Mouse (Mus musculus): ENCODE results near the gene Rps6kb2. TPM values are rescaled to one million over a fixed set of nuclear protein-coding genes. Genes with fewer than 3 reads are reported as not detected.
A peak's percentile ranks its signal among the peaks of the same experiment; 100 is the strongest.

Gene Rps6kb2
- total RNA-seq, 1 experiment from 2014 or later, result 22.8 TPM

DNA sequence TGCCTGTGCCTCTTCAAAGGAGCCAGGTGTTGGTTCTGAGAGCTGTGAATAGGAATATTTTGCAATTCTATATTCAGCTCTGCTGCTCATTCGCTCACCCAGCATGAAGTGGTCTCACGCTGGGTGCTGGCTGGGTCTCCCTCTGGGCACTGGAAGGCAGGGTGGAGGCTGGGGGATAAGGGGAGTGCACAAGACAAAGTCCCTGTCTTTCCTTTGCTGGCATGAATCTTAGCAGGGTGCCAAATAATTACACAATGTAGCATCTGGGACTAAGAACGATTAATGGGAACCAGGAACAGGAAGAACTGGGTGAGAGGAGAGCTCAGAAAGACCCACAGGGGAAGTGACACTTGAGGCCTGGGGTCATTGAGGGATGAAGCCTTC lies 16.1 kb downstream of the Rps6kb2 start:
- ATAC-seq (replicated peaks; ENCODE audit: insufficient number of reproducible peaks, low FRiP score, low TSS enrichment, poor library complexity, severe bottlenecking), result no peak

- ATAC-seq (replicated peaks; ENCODE audit: insufficient number of reproducible peaks, low FRiP score, low TSS enrichment, poor library complexity, severe bottlenecking), result no peak
Measured at GRCm38 (mm10) chr19:4146366-4147021, 16.7 kb downstream of the Rps6kb2 start.

DNA sequence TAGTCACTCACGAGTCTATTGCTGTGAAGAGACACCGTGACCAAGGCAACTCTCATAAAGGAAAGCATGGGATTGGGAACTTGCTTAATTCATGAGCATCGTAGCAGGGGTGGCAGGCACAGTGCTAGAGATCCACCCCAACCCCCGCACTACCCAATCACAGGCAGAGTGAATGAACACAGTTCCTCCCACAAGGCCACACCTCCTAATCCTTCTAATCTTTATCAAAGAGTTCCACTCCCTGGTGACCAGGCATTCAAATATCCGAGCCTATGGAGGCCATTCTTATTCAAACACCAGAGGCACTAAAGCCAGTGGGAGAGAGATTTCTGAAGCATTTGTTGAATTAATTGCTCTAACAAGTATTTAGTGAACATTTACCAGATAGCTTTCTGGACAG lies 17.2 kb downstream of the Rps6kb2 start:
- ATAC-seq (replicated peaks; ENCODE audit: insufficient number of reproducible peaks, low FRiP score, low TSS enrichment, poor library complexity, severe bottlenecking), result no peak

- peak; percentile 13; the same call in 1 of the 2 replicates for ATAC-seq (replicated peaks; ENCODE audit: insufficient number of reproducible peaks, low FRiP score, low TSS enrichment, poor library complexity, severe bottlenecking)
Measured at GRCm38 (mm10) chr19:4144550-4145498, 18.3 kb downstream of the Rps6kb2 start.

DNA sequence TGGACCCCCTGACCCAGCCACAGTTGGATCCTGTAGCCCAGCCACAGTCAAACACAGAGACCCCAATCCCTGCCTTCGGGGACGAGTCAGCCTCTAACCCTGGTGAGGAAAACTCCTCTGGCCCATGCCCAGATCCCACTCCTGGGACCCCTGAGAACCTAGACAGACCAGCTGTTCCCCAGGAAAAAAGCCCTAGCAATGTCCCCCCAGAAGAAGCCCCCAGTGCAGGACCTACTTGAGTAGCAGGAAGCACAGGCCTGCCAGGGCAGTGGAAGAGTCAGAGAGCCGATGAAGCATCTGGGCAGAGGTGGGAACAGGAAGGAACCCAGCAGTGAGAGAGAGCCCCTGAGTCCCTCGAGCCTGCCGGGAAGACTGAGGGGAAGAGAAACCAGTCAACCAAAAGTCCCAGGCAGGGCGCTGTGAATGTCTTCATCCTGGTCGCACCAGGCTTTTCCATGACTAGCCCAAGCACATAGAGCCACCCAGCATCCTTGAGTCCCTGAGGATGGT lies 19.3 kb downstream of the Rps6kb2 start, which contains the start of gene Cabp4:
Gene Cabp4 (minus strand): TSS at position 275 of the 510 bp plus-strand sequence.
- ATAC-seq (replicated peaks; ENCODE audit: insufficient number of reproducible peaks, low FRiP score, low TSS enrichment, poor library complexity, severe bottlenecking), result no peak

DNA sequence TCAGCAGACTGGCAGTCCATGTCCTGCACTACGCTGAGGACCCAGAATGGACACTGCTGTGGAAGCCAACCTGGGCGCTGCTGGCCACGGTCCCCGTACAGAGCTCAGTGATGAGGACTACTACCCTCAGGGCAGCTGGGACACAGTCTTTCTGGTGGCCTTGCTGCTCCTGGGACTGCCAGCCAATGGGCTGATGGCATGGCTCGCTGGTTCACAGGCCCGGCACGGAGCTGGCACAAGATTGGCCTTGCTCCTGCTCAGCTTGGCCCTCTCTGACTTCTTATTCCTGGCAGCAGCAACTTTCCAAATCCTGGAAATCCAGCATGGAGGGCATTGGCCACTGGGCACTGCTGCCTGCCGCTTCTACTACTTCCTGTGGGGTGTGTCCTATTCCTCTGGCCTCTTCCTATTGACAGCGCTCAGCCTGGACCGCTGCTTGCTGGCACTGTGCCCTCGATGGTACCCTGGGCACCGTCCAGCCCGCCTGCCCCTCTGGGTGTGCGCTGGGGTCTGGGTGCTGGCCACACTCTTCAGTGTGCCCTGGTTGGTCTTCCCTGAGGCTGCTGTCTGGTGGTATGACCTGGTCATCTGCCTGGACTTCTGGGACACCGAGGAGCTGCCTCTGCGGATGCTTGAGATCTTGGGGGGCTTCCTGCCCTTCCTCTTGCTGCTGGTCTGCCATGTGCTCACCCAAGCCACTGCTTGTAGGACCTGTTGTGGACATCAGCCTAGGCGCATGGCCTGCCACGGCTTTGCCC lies 20.6 kb downstream of the Rps6kb2 start:
- ATAC-seq (replicated peaks; ENCODE audit: insufficient number of reproducible peaks, low FRiP score, low TSS enrichment, poor library complexity, severe bottlenecking), result no peak

- no peak for ATAC-seq (replicated peaks; ENCODE audit: insufficient number of reproducible peaks, low FRiP score, low TSS enrichment, poor library complexity, severe bottlenecking)
Measured at GRCm38 (mm10) chr19:4140147-4140546, 23.0 kb downstream of the Rps6kb2 start.

DNA sequence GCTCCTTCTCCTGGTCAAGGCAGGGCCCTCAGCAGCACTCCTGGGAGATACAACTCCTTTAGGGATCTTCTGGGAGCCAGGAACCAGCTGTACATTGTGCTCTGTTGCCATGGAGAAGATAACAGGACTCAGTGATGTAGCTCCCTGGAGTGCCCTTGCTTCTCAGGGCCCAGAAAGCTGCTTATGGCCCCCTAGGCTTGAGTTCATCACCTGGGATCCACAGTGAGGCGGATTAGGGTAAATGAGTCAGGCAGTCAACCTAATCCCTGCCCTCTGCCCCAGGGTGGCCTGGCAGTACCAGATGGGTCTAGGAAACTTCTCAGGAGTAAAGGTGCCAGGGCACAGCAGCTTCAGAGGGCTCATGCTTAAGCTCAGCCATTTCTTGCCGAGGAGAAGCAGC lies 23.7 kb downstream of the Rps6kb2 start, which contains the start of gene Gpr152:
Gene Gpr152 (plus strand): TSS at position 342 of the 400 bp plus-strand sequence.
- no peak for ATAC-seq (replicated peaks; ENCODE audit: insufficient number of reproducible peaks, low FRiP score, low TSS enrichment, poor library complexity, severe bottlenecking)

DNA sequence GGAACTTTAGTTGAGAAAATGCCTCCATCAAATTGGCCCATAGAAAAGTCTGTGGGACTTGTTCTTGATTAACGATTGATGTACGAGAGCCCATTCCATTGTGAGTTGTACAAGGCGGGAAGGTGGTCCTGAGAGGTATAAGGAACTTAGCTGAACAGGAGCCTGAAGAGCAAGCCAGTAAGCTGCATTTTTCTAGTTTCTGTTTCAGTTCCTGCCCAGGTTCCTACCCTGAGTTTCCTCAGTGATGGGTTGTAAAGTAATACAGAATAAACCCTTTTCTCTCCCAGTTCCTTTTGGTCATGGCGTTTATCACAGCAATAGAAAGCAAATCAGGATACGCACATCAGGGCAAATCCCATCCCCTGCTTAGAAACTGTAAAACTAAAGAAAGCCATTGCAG lies 25.2 kb downstream of the Rps6kb2 start:
- no peak for ATAC-seq (replicated peaks; ENCODE audit: insufficient number of reproducible peaks, low FRiP score, low TSS enrichment, poor library complexity, severe bottlenecking)

DNA sequence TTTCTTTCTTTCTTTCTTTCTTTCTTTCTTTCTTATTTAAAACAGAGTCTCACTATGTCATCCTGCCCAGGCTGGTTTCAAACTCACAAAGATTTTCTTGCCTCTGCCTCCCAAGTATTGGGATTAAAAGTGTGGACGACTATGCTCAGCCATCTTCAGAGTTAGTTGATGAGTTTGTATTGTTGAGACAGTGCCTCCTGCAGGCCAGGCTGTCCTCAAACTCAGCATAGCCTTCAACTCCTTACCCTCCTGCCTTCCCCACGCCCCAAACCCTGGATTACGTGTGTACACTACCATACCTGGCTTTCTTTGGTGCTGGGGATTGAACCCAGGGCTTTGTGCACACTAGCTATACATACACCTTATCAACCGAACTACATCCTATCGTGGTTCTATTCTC lies 26.7 kb downstream of the Rps6kb2 start:
- ATAC-seq (replicated peaks; ENCODE audit: insufficient number of reproducible peaks, low FRiP score, low TSS enrichment, poor library complexity, severe bottlenecking), result no peak

DNA sequence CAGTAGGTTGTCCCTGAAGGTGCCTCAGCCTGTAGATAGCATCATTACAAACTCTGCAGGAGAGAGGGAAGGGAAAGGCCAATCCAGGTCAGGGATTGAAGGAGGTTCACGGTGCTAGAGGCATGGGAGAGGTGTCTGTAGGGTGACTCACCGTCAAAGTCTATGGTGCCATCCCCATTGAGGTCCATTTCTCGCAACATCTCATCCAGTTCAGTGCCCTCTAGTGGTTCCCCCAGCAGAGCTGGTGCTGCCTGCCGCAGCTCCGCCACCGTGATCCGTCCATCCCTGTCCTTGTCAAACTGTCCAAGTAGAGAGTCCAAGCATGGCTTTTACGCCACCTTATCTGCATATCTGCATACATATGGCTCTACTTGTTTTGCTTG lies 27.2 kb downstream of the Rps6kb2 start:
- peak; percentile 78 for ATAC-seq (replicated peaks; ENCODE audit: insufficient number of reproducible peaks, low FRiP score, low TSS enrichment, poor library complexity, severe bottlenecking)

DNA sequence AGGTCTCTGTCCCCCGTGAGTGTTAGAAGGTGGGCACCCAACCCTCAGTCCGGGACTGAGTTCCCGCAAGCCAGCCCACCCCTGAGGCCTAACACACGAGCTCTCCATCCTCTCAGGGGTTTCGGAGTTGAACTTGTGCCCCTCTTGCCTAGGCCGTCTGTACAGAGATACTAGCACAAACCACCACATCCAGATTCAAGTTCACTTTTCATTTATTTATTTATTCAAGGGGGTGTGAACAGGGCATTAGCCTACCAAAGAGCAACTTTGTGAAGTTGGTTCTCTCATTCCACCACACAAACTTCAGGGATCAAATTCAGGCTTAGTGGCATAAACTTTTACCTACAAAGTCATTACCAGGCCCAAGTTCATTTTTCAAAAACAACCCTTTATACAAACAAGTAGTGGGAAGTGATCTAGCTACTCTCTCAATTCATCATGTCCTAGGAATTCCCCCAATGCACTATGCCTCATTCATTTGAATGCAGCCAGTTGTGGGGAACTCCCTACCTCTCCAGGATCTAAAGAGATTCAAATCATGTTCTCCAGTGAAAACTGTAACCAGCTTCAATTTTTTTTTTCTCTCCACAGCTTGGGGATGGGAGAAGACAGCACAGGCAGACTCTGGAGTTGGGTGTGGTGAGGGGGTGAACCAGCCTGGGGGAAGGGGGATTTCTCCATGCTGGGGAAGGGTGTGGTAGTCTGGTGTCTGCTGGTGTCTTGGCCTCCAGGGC lies 27.8 kb downstream of the Rps6kb2 start:
- ATAC-seq (replicated peaks; ENCODE audit: insufficient number of reproducible peaks, low FRiP score, low TSS enrichment, poor library complexity, severe bottlenecking), result peak; percentile 38

GRCm38 (mm10) chr19:4134354-4134753 lies 28.8 kb downstream of the Rps6kb2 start:
- no peak for ATAC-seq (replicated peaks; ENCODE audit: insufficient number of reproducible peaks, low FRiP score, low TSS enrichment, poor library complexity, severe bottlenecking)

GRCm38 (mm10) chr19:4131768-4132167 lies 31.4 kb downstream of the Rps6kb2 start:
- ATAC-seq (replicated peaks; ENCODE audit: insufficient number of reproducible peaks, low FRiP score, low TSS enrichment, poor library complexity, severe bottlenecking), result no peak

GRCm38 (mm10) chr19:4131075-4131474 lies 32.1 kb downstream of the Rps6kb2 start:
- no peak for ATAC-seq (replicated peaks; ENCODE audit: insufficient number of reproducible peaks, low FRiP score, low TSS enrichment, poor library complexity, severe bottlenecking)

DNA sequence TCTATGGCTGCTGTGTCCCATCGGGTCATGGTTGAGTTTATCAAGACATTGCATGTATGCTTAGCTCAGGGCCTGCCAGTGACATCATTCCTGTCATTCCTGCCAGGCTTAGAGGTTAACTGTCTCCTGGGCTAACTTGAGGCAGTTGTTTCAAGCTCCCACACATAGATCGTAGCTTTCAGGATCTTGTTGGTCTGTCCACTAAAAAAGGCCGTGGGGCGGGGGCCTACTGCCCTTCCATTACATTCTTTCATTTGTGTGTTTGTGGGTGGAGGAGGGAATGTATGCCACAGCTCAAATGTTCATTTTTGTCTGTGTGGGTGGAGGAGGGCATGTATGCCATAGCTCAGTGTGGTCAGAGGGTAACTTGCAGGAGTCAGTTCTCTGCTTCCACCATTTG lies 33.0 kb downstream of the Rps6kb2 start:
- no peak for ATAC-seq (replicated peaks; ENCODE audit: insufficient number of reproducible peaks, low FRiP score, low TSS enrichment, poor library complexity, severe bottlenecking)

DNA sequence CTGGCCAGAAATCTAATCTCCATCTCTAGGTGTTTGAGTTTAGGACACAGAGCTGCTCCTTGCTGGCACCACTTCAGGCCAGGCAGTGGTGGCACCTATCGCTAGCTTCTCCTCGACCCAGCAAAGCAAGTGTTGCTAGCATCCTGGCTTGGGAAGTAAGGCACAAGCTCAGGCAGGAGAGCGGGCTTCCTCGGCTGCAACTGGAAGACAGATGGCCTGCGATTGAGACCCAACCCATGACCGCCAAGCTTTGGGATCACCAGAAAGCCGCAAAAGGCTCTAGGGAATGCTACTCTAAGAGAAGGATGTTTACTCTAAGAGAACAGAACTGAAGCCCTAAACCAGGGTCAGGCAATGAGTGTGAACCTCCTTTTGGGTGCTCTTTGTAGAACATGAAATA lies 33.7 kb downstream of the Rps6kb2 start:
- no peak for ATAC-seq (replicated peaks; ENCODE audit: insufficient number of reproducible peaks, low FRiP score, low TSS enrichment, poor library complexity, severe bottlenecking)

DNA sequence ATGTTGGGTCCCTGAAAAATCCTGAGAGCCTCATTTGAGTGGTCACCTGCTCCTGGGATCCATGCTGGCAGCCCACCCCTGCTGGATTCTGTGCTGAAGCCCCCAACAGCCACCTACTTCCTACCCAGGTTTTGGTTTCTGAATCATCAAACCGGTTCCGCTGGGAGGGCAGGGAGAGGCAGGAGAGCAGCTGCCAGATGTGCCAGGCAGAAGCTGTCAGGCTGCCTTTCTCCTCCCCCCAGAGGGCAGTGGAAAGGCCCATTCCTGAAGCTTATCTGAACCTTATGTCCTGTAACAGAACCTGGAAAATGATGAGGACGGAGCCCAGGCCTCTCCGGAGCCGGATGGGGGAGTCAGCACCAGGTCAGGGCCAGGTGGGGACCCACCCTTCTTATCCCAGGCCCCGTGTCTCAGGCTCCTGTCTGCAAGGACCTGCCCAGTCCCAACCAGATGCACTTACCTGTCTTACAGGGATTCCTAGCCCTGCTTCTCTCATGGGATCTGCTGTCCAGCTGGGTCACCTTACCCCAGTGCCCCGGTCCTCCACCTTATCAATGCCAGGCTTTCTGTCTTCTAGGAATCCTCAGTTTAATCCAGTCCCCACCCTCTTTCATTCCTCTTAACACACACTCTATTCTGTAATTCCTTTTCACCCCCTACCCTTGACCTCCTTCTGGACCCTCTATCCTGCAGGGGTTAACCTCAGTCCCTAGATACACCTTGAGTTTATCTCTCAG lies 36.2 kb downstream of the Rps6kb2 start:
- no peak for ATAC-seq (replicated peaks; ENCODE audit: insufficient number of reproducible peaks, low FRiP score, low TSS enrichment, poor library complexity, severe bottlenecking)

Measured in monocyte, adult 5-6 weeks (primary cell).